Mouse (Mus musculus) ES-E14 (cell line): ENCODE results near the gene Mapkapk3. TPM values are rescaled to one million over a fixed set of nuclear protein-coding genes. Genes with fewer than 3 reads are reported as not detected.

Experiments used
- DNase-seq: peaks from one replicate; pipeline ENCODE4 v3.0.0-alpha.2; 2013; ENCODE audit warnings: low read depth, low spot score
- H3K27ac ChIP-seq: 2 replicates; pipeline ENCODE4 v1.5.1; 2012; ENCODE audit warnings: low read depth, mild to moderate bottlenecking, low read length, moderate library complexity, mixed read lengths; ENCODE audit not compliant: poor library complexity, insufficient read depth, severe bottlenecking
- H3K36me3 ChIP-seq: 2 replicates; pipeline ENCODE4 v1.6.1; 2012; ENCODE audit warnings: mild to moderate bottlenecking, low read length, moderate library complexity, mixed read lengths; ENCODE audit not compliant: control insufficient read depth, poor library complexity, insufficient read depth, severe bottlenecking
- H3K4me1 ChIP-seq, 2 experiments: fragments of 150-350 bp in 1 of 2; sonication (generic) in 1 of 2; 2 replicates each; pipeline ENCODE4 v1.6.1; 2012; ENCODE audit warnings: low read length in 2 of 2, mild to moderate bottlenecking in 1 of 2, mixed read lengths in 1 of 2; ENCODE audit not compliant: control insufficient read depth in 2 of 2, insufficient read depth in 2 of 2, poor library complexity in 1 of 2
- H3K4me3 ChIP-seq, 2 experiments: fragments of 150-350 bp in 1 of 2; sonication (generic) in 1 of 2; 2 replicates each; pipeline ENCODE4 v1.5.1; 2012; ENCODE audit warnings: low read length in 2 of 2, low read depth in 1 of 2, mild to moderate bottlenecking in 1 of 2, mixed read lengths in 1 of 2; ENCODE audit not compliant: insufficient read depth in 1 of 2, poor library complexity in 1 of 2, severe bottlenecking in 1 of 2
- H3K9ac ChIP-seq: 2 replicates; pipeline ENCODE4 v1.6.1; 2012; ENCODE audit warnings: low read depth, mild to moderate bottlenecking, low read length, mixed read lengths; ENCODE audit not compliant: poor library complexity, insufficient read depth, severe bottlenecking
- H3K9me3 ChIP-seq: fragments of 150-350 bp; sonication (generic); 2 replicates; pipeline ENCODE4 v1.6.1; 2012; ENCODE audit warnings: low read depth, mild to moderate bottlenecking, low read length; ENCODE audit not compliant: control insufficient read depth, insufficient read depth
- CHD2 ChIP-seq: IDR thresholded peaks from 2 replicates; pipeline ENCODE4 v1.6.1; 2014; ENCODE audit warnings: mild to moderate bottlenecking, low read depth, low read length, inconsistent platforms
- HCFC1 ChIP-seq: IDR thresholded peaks from 2 replicates; pipeline ENCODE4 v1.6.1; 2012; ENCODE audit warnings: low read length, inconsistent platforms, borderline replicate concordance; ENCODE audit not compliant: insufficient read depth
- MAFK ChIP-seq: IDR thresholded peaks from 2 replicates; pipeline ENCODE4 v1.6.1; 2014; ENCODE audit warnings: mild to moderate bottlenecking, low read depth, low read length, inconsistent platforms; ENCODE audit not compliant: insufficient read depth
- ZC3H11A ChIP-seq: IDR thresholded peaks from 2 replicates; pipeline ENCODE4 v1.6.1; 2012; ENCODE audit warnings: low read depth, mild to moderate bottlenecking, inconsistent platforms, low read length, borderline replicate concordance
- ZNF384 ChIP-seq: IDR thresholded peaks from 2 replicates; pipeline ENCODE4 v1.6.1; 2012; ENCODE audit warnings: low read depth, low read length, inconsistent platforms
- in situ Hi-C, 2 experiments: fragments of 600-800 bp; cut with MboI; formaldehyde crosslinking; loops; one replicate each; pipeline ENCODE4 v1.15.1; 2025; ENCODE audit warnings: low sequenced_read_pairs in 2 of 2, inconsistent platforms in 1 of 2; ENCODE audit not compliant: unreplicated experiment in 2 of 2
- total RNA-seq: library from RNA; depleted of rRNA; stranded (reverse); fragments of 300-350 nt; gene quantifications from 2 replicates; pipeline ENCODE4 v1.2.3, GENCODE M21; 2012; rRNA removed

Gene Mapkapk3
- total RNA-seq: 25.7 and 49.1 TPM in 2 replicates

- peak within 1 kb of the TSS; percentile 20 for H3K27ac ChIP-seq
- in situ Hi-C loops: loop anchor here in 1 of 2 experiments (10.0 kb wide), 1 partner anchor 385 kb away; no protein-coding TSS in a partner anchor
- H3K4me3 ChIP-seq: peak within 1 kb of the TSS; percentile 76 to 78
- peaks cover 2 to 26% of the 10 kb centered on the region in 2 experiments; a peak in 3 of 4 replicates for H3K4me1 ChIP-seq
- H3K36me3 ChIP-seq: peaks cover 7% of the 10 kb centered on the region; the same call in 1 of the 2 replicates
- H3K9me3 ChIP-seq: no peaks in the 10 kb centered on the region
- TF ChIP-seq MAFK: no peak
- no peak for TF ChIP-seq CHD2
- no peak for TF ChIP-seq HCFC1
- TF ChIP-seq ZNF384: no peak
- no peak for TF ChIP-seq ZC3H11A
- peak within 1 kb of the TSS; percentile 71 for H3K9ac ChIP-seq
- peak; percentile 73 for DNase-seq
Observed at GRCm38 (mm10) chr9:107289211-107290076, at the start of gene Mapkapk3. Gene Mapkapk3, minus strand, starts transcription at chr9:107289877.

GRCm38 (mm10) chr9:107338172-107338883, 48.7 kb upstream of the Mapkapk3 start, which contains the start of gene Hemk1:
Gene Hemk1, minus strand, starts transcription at chr9:107338350.
- in situ Hi-C loops: no loop called here
- H3K9ac ChIP-seq: peak within 1 kb of the TSS; percentile 89
- no peaks in the 10 kb centered on the region for H3K9me3 ChIP-seq
- peaks cover 4% of the 10 kb centered on the region; the same call in 1 of the 2 replicates for H3K36me3 ChIP-seq
- TF ChIP-seq HCFC1: peak; percentile 83
- no peak for TF ChIP-seq CHD2
- DNase-seq: peak; percentile 76
- H3K27ac ChIP-seq: peak within 1 kb of the TSS; percentile 56; the same call in 1 of the 2 replicates
- H3K4me3 ChIP-seq: peak within 1 kb of the TSS; percentile 77 to 89
- H3K4me1 ChIP-seq: peaks cover 0 to 2% of the 10 kb centered on the region in 2 experiments; a peak in 2 of 4 replicates

GRCm38 (mm10) chr9:107336386-107336785, 46.7 kb upstream of the Mapkapk3 start:
- Histone ChIP-seq H3K36me3 (peaks cover 4% of the 10 kb centered on the region; the same call in 1 of the 2 replicates), H3K9me3 (no peaks in the 10 kb centered on the region), H3K4me1 (peaks cover 0 to 2% of the 10 kb centered on the region in 2 experiments; a peak in 2 of 4 replicates), H3K27ac (no peak overlapping the region), H3K4me3 (no peak overlapping the region), H3K9ac (no peak overlapping the region)
- no peak for TF ChIP-seq ZNF384
- no peak for TF ChIP-seq HCFC1
- no peak for TF ChIP-seq CHD2
- TF ChIP-seq MAFK: no peak
- no peak for TF ChIP-seq ZC3H11A
- in situ Hi-C loops: no loop called here
- no peak for DNase-seq

GRCm38 (mm10) chr9:107335909-107336308, 46.2 kb upstream of the Mapkapk3 start:
- peaks cover 0 to under 1% of the 10 kb centered on the region in 2 experiments; a peak in 2 of 4 replicates for H3K4me1 ChIP-seq
- TF ChIP-seq MAFK (no peak), CHD2 (no peak), ZC3H11A (peak; percentile 88), HCFC1 (no peak), ZNF384 (no peak)
- H3K36me3 ChIP-seq: peaks cover 4% of the 10 kb centered on the region; the same call in 1 of the 2 replicates
- H3K9me3 ChIP-seq: no peaks in the 10 kb centered on the region
- peak; percentile 55 for DNase-seq
- in situ Hi-C loops: no loop called here
- H3K4me3 ChIP-seq: no peak overlapping the region
- H3K9ac ChIP-seq: no peak overlapping the region
- no peak overlapping the region for H3K27ac ChIP-seq
